Mouse (Mus musculus) ovary, postnatal 10 days (tissue): ENCODE results near the gene Lysmd3.
A peak's percentile ranks its signal among the peaks of the same experiment; 100 is the strongest.
"Not testable (repeated sequence)": the region's sequence is repeated elsewhere in the genome, so short reads cannot be mapped to it uniquely, and the experiment has no call there.

ENCODE experiments used
- DNase-seq: peaks from one replicate; pipeline ENCODE4 v3.0.0; 2022; ENCODE audit warnings: low spot score

Lysmd3 gene

GRCm38 (mm10) chr13:81657351-81658052 lies at the start of gene Lysmd3:
Gene Lysmd3 (plus strand): TSS chr13:81657663.
- peak; percentile 74 for DNase-seq

DNA sequence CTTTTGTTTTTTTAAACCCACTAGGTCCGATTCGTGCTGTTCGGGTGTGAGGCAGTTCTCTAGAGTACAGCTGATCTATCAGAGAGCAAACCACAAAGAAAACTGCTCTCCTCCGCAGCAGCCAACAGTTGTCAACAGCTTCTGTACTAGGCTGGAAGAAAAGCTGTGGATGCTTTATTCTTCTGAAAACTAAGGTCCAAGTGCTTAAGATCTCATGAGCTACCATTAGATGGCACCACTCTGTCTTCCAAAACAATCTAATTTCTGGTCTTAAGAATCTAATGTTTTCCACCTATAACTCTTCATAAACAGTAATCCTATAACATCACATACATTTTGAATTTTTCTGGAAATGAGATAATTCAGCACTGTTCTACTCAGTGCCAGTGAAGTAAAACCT lies 47.1 kb upstream of the Lysmd3 start:
- no peak for DNase-seq

DNA sequence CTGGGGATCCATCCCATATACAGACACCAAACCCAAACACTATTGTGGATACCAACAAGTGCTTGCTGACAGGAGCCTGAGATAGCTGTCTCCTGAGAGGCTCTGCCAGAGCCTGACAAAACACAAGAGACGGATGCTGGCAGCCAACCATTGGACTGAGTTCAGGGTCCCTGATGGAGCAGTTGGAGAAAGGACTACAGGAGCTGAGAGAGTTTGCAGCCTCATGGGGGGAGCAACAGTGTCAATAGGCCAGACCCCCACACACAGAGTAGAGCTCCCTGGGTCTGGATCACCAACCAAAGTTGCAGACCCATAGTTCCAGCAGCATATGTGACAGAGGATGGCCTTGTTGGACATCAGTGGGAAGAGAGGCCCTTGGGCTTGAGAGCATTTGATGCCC lies 29.6 kb upstream of the Lysmd3 start:
- DNase-seq, result not testable (repeated sequence)

DNA sequence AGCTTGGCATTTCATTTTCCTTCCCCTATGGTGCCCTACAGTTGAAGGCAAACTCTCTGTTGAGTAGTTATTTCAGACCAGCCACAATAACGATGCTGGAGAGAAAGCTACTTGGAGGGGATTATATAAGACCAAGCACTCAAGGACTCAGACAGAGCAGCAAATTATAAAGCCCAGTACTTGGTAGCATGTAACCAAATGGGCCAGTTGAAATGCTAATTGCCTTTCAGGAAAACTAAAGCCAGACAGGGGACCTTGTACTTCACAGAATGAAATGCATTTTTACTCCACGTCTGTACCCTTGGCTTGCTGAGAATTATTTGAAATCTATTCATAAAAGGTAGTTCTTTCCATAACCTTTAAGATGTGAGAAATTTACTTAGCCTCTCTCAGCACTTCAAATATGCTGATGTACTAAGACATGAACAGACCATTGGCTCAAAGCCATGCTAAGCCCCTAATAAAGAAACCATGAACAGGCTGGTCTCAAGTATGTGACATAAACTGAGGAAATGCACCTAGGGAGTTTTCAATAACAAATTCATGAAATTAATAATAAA lies 28.8 kb upstream of the Lysmd3 start:
- DNase-seq, result no peak

DNA sequence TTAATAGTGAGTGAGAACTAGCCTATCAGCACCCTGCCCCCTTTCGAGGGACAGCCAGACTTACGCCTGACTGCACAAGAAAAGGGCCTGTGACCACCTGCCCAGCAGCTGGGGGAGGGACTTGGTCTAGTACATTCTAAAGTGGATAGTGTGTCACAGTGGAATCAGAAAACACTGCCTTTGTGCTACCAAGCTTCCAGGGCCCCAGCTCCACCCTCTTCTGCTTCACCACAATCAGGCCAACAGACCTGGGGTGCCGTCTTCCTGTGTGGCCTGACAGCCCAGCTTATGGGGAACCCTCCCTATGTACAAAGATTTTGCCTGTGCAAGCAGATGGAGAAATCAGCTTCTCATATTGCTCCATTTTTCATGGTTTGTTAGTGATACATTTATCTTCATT lies 28.1 kb upstream of the Lysmd3 start:
- no peak for DNase-seq

DNA sequence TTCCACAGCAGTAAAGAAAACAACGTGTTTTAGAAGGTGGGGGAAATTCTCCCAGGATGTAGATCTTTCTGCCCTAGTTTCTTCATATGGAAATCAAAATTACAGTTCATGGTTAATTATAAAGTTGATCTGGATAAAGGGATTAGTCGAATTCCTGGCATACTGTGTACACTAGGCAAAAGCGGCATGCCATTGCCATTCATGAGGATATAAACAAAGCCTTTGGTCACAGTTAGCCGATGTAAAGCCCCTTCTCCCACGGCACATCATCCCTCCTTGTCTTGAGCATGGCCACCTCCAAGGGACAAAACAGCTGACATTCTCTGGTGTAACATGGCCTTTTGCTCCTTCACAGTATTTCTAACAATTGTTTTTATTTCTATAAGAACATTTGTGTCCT lies 26.9 kb upstream of the Lysmd3 start:
- no peak for DNase-seq

- DNase-seq, result peak; percentile 9
Measured at GRCm38 (mm10) chr13:81632720-81633415, 24.6 kb upstream of the Lysmd3 start, which contains the start of gene Adgrv1. Gene Adgrv1 (minus strand): TSS chr13:81633154.

GRCm38 (mm10) chr13:81639624-81640023 lies 17.8 kb upstream of the Lysmd3 start:
- DNase-seq, result no peak

- no peak for DNase-seq
Measured at GRCm38 (mm10) chr13:81640881-81641280, 16.6 kb upstream of the Lysmd3 start.

DNA sequence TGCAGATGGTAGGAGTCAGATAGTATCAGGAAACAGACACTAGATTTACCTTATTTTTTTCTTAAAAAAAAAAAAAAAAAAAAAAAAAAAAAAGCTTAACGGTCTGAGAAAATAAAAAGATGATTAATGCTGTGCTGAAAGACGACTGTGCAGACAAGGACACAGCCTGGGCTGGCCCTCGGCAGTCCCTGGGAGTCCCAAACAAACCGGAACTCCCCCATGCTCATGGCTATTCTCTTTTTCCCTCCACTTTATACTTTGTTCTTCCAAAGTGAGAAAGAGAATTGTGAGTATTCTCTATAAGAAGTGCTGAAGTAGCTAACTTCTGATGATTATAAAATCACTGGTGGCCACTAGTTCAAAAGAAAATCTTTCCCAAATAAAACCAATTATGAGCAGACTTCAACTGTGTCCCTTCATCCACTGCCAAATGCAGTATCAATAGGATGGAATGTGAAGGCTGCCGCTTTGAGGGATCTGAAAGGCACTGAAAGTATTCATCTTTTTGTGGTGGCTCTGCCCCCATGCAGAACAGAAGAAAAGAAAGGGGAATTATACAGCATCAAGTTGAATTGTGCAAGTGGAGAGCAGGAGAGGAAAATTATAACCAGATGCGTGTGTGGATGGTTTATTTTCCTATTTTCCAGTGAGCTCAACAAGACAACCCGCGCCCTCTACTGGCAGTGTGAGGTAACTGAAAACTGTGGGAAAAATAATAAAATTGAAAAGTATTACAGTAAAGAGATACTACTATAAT lies 16.0 kb upstream of the Lysmd3 start:
- no peak for DNase-seq

DNA sequence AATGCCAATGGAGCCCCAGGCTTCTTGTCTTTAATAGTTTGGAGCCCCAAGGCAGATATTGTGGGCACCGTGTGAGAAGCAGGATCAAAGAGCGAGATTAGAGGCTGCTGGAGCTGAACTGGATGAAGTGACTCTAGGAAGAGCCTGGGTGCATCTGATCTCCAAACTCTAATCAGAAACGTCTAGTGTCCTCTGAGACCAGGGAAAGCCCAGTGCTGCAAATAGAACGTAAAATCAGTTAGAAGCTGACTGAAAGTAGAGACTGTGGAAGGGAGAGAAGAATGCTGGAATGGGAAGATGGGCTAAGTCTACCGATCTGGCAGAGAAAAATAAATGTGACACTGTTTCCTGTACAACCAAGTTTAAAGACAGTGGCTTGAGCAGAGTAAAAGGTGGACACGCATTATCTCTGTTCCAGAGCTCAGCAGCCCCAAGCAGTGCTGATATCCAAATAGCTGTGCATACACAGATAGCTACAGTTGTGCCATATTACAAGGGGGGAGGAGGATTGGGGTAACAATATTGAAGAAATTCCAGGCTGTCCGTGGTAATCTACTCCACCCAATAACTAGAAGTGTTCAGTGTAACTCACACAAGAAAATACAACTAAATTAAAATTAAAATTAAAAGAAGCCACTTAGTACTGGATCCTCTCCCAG lies 14.8 kb upstream of the Lysmd3 start:
- no peak for DNase-seq

DNA sequence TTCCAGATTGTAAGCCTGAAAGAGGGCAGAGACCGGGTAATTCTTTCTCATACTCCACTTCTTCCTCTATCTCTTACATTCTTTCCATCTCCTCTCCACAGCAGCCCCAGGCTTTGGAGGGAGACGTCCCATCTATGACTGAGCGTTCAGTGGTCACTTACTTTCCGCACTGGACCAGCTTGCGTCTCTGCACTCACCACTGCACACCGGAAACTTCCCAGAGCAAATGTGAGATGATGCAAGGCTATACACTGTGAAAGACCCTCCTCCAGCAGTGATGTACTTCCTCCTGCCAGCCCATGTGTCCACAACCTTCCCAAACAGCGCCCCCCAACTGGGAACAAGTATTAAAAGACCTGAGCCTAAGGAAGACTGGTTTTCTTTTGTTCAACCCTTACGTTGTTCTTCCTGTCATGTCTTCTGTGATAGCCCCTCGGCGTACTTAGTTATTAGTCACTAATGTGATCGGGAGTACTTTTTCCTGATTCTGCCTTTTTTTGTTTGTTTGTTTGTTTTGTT lies 13.4 kb upstream of the Lysmd3 start:
- no peak for DNase-seq

DNA sequence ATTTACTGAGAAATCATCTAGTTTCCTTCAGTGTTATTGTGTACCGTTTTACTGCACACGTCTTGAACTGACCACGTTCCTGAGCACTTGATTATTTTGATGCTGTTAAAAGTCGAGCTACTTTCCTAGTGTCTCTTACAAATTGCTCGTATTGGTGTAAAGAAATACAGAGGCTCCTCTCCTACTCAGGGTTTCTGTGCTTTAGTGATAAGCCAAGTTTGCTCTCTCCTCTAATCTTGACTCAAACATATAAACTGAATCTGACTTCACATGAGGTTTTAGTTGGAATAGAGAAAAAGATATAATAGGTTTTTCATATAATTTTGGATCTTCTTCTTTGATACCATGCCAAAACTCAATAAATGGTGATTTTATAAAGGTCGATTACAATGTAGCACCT lies 11.1 kb upstream of the Lysmd3 start:
- no peak for DNase-seq

DNA sequence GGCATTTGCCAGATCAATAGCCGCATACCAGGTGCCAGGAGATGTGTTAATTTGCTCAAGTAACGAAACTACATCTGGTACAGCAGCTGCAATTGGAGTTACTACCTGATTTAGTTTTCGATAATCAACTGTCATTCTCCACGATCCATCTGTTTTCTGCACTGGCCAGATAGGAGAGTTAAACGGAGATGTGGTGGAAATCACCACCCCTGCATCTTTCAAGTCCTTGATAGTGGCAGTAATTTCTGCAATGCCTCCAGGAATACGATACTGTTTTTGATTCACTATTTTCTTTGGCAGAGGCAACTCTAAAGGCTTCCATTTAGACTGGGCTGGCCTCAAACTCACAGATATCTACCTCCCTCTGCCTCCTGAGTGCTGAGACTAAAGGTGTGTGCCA lies 7.1 kb upstream of the Lysmd3 start:
- DNase-seq, result not testable (repeated sequence)

- no peak for DNase-seq
Measured at GRCm38 (mm10) chr13:81656091-81656850, 1.2 kb upstream of the Lysmd3 start.

DNA sequence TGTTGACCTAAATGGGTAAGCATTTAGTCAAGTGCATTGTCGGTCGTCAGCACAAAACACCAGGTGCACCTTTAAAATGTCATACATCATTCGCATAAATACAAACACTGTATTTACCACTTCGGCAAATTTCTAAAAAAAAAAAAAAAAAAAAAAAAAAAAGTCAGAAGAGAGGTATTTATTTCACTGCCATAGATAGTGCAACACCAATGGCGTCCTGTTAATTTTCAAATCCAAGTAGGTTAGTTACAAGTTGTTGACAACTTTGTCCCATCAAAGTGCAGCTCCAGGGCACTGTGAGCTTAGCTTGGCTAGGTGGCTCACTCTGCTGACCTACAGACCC lies 484 bp upstream of the Lysmd3 start:
- no peak for DNase-seq

- DNase-seq, result no peak
Measured at GRCm38 (mm10) chr13:81658053-81658752, 740 bp downstream of the Lysmd3 start.

GRCm38 (mm10) chr13:81663566-81664330 lies 6.3 kb downstream of the Lysmd3 start:
- DNase-seq, result no peak

DNA sequence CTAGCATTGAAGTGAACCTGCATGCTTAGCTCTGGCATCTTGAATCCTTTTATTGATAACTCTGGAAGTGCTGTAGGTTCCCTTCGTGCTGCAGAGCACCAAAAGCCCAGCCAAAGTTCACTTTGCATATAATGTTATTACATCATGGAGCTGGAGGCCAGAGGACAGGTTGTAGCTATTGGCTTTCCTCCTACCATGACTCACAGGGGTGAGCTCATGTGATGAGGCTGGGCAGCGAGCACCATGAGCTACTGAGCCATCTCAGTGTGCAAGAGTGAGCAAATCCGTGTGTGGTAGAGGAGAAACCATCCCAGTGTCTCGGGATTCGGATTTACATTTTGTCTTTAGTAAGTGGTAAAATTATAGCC lies 6.9 kb downstream of the Lysmd3 start:
- DNase-seq, result no peak

- no peak for DNase-seq
Measured at GRCm38 (mm10) chr13:81667713-81668112, 10.2 kb downstream of the Lysmd3 start.
